Mouse (Mus musculus) CH12.LX (cell line): ENCODE measurements around the gene Ackr2. TPM values are rescaled to one million over a fixed set of nuclear protein-coding genes. Genes with fewer than 3 reads are reported as not detected.

ENCODE experiments used
- DNase-seq: peaks from one replicate; pipeline ENCODE4 v3.0.0-alpha.2; 2013; ENCODE audit errors: extremely low read depth
- H3K27ac ChIP-seq: 2 replicates; pipeline ENCODE4 v1.5.1; 2012; ENCODE audit warnings: low read depth, mild to moderate bottlenecking, control low read depth, moderate library complexity; ENCODE audit not compliant: insufficient read depth
- H3K27me3 ChIP-seq: replicated peaks from 2 replicates; pipeline ENCODE3; 2012; ENCODE audit warnings: inconsistent platforms
- H3K36me3 ChIP-seq, 2 experiments: replicated peaks in 1 of 2; 2 replicates each; pipeline versions ENCODE3 to v1.6.1; 2012; ENCODE audit warnings: inconsistent platforms in 1 of 2, low read length in 1 of 2, mild to moderate bottlenecking in 1 of 2, mixed read lengths in 1 of 2, moderate library complexity in 1 of 2; ENCODE audit not compliant: control insufficient read depth in 1 of 2, insufficient read depth in 1 of 2
- H3K4me1 ChIP-seq, 2 experiments: 2 replicates each; pipeline ENCODE4 v1.6.1; 2012; ENCODE audit warnings: inconsistent platforms in 1 of 2, moderate library complexity in 1 of 2; ENCODE audit not compliant: insufficient read depth in 2 of 2, control insufficient read depth in 1 of 2
- H3K4me2 ChIP-seq: 2 replicates; pipeline ENCODE4 v1.6.1; 2012; ENCODE audit warnings: low read depth, mild to moderate bottlenecking, control low read depth; ENCODE audit not compliant: poor library complexity, insufficient read depth, severe bottlenecking
- H3K4me3 ChIP-seq, 3 experiments: fragments of 150-350 bp in 1 of 3; sonication (generic) in 1 of 3; replicated peaks in 1 of 3; 2 replicates each; pipeline versions ENCODE3 to v1.5.1; 2011 to 2012; ENCODE audit warnings: low read depth in 2 of 3, low read length in 2 of 3, mild to moderate bottlenecking in 2 of 3, moderate library complexity in 2 of 3, control low read depth in 1 of 3, improper control_type of control experiment in 1 of 3, inconsistent platforms in 1 of 3, mixed read lengths in 1 of 3; ENCODE audit not compliant: poor library complexity in 1 of 3
- H3K79me2 ChIP-seq: replicated peaks from 2 replicates; pipeline ENCODE4 v1.6.1; 2012; ENCODE audit warnings: mild to moderate bottlenecking, moderate library complexity; ENCODE audit not compliant: control insufficient read depth, poor library complexity, insufficient read depth, severe bottlenecking; ENCODE audit errors: extremely low read depth
- H3K9ac ChIP-seq: 2 replicates; pipeline ENCODE4 v1.6.1; 2012; ENCODE audit warnings: low read depth, mild to moderate bottlenecking, control low read depth, moderate library complexity; ENCODE audit not compliant: insufficient read depth
- H3K9me3 ChIP-seq: replicated peaks from 2 replicates; pipeline ENCODE3; 2012; ENCODE audit warnings: low read length, inconsistent platforms, mixed read lengths
- CHD1 ChIP-seq: IDR thresholded peaks from 2 replicates; pipeline ENCODE4 v1.6.1; 2012; ENCODE audit warnings: low read depth, low read length, improper control_type of control experiment, inconsistent platforms
- CHD2 ChIP-seq: IDR thresholded peaks from 2 replicates; pipeline ENCODE4 v1.6.1; 2011; ENCODE audit warnings: low read length, improper control_type of control experiment
- CTCF ChIP-seq, 2 experiments: IDR thresholded peaks in 1 of 2; conservative IDR thresholded peaks in 1 of 2; 2 replicates each; pipeline ENCODE4 v1.5.1; 2011 to 2012; ENCODE audit warnings: low read depth in 2 of 2, low read length in 2 of 2, improper control_type of control experiment in 1 of 2, inconsistent platforms in 1 of 2, mild to moderate bottlenecking in 1 of 2, moderate library complexity in 1 of 2
- E2F4 ChIP-seq: IDR thresholded peaks from 2 replicates; pipeline ENCODE4 v1.6.1; 2011; ENCODE audit warnings: low read depth, low read length, improper control_type of control experiment; ENCODE audit not compliant: insufficient replicate concordance
- ELF1 ChIP-seq: IDR thresholded peaks from 2 replicates; pipeline ENCODE4 v1.6.1; 2014; ENCODE audit warnings: low read depth, mild to moderate bottlenecking, inconsistent platforms, low read length, improper control_type of control experiment
- EP300 ChIP-seq: IDR thresholded peaks from 2 replicates; pipeline ENCODE4 v1.6.1; 2011; ENCODE audit warnings: low read length, improper control_type of control experiment
- GABPA ChIP-seq: IDR thresholded peaks from 2 replicates; pipeline ENCODE4 v1.6.1; 2012; ENCODE audit warnings: low read depth, low read length, improper control_type of control experiment, inconsistent platforms; ENCODE audit not compliant: insufficient replicate concordance
- IRF4 ChIP-seq: IDR thresholded peaks from 2 replicates; pipeline ENCODE4 v1.6.1; 2014; ENCODE audit warnings: low read depth, mild to moderate bottlenecking, inconsistent platforms, low read length, improper control_type of control experiment
- JUN ChIP-seq: IDR thresholded peaks from 2 replicates; pipeline ENCODE4 v1.6.1; 2011; ENCODE audit warnings: low read depth, mild to moderate bottlenecking, low read length, improper control_type of control experiment, moderate library complexity; ENCODE audit not compliant: insufficient read depth
- JUND ChIP-seq: conservative IDR thresholded peaks from 2 replicates; pipeline ENCODE4 v1.6.1; 2011; ENCODE audit warnings: low read depth, low read length, improper control_type of control experiment
- MAX ChIP-seq: IDR thresholded peaks from 2 replicates; pipeline ENCODE4 v1.6.1; 2011; ENCODE audit warnings: low read length, improper control_type of control experiment
- MEF2A ChIP-seq: IDR thresholded peaks from 2 replicates; pipeline ENCODE4 v1.6.1; 2014; ENCODE audit warnings: low read depth, mild to moderate bottlenecking, inconsistent platforms, low read length, improper control_type of control experiment, borderline replicate concordance
- MXI1 ChIP-seq: IDR thresholded peaks from 2 replicates; pipeline ENCODE4 v1.6.1; 2011; ENCODE audit warnings: mild to moderate bottlenecking, low read depth, low read length, improper control_type of control experiment
- NELFE ChIP-seq: IDR thresholded peaks from 2 replicates; pipeline ENCODE4 v1.6.1; 2011; ENCODE audit warnings: low read depth, low read length, improper control_type of control experiment
- PAX5 ChIP-seq: IDR thresholded peaks from 2 replicates; pipeline ENCODE4 v1.6.1; 2012; ENCODE audit warnings: low read length, inconsistent platforms, mixed read lengths
- POLR2A ChIP-seq: IDR thresholded peaks from 2 replicates; pipeline ENCODE4 v1.6.1; 2011; ENCODE audit warnings: low read depth, mild to moderate bottlenecking, improper control_type of control experiment, low read length
- RAD21 ChIP-seq: IDR thresholded peaks from 2 replicates; pipeline ENCODE4 v1.6.1; 2011; ENCODE audit warnings: low read depth, mild to moderate bottlenecking, low read length, improper control_type of control experiment, moderate library complexity
- TBP ChIP-seq: conservative IDR thresholded peaks from 2 replicates; pipeline ENCODE4 v1.6.1; 2011; ENCODE audit warnings: low read depth, low read length, improper control_type of control experiment
- USF1 ChIP-seq: IDR thresholded peaks from 2 replicates; pipeline ENCODE4 v1.6.1; 2014; ENCODE audit warnings: low read depth, mild to moderate bottlenecking, inconsistent platforms, low read length, improper control_type of control experiment
- ZNF384 ChIP-seq: IDR thresholded peaks from 2 replicates; pipeline ENCODE4 v1.6.1; 2012; ENCODE audit warnings: low read depth, low read length, improper control_type of control experiment, inconsistent platforms
- dilution Hi-C: fragments of 300-500 bp; cut with MboI; formaldehyde crosslinking; loops from 2 replicates; pipeline ENCODE4 v1.14.3; 2020; ENCODE audit warnings: low sequenced_read_pairs; ENCODE audit not compliant: extremely low pct_unique_long_range_greater_than_20kb, extremely low pct_ligation_motif_present
- in situ Hi-C: fragments of 300-500 bp; cut with MboI; formaldehyde crosslinking; loops from 3 replicates; pipeline ENCODE4 v1.14.3; 2019; ENCODE audit warnings: low sequenced_read_pairs, low pct_ligation_motif_present, low pct_unique_long_range_greater_than_20kb, mixed read lengths
- polyA plus RNA-seq: library from polyadenylated mRNA; unstranded; fragments of >175 nt; gene quantifications from 2 replicates; pipeline ENCODE4 v1.2.1, GENCODE M21; 2012; ENCODE audit warnings: low read depth; ENCODE audit not compliant: insufficient read length
- total RNA-seq, 2 experiments: library from RNA; depleted of rRNA; stranded (reverse); fragments of 300-350 nt in 1 of 2; fragments of >200 nt in 1 of 2; gene quantifications; 2 replicates each; pipeline ENCODE4 v1.2.3; 2012 to 2014

Ackr2 gene
- total and polyA plus RNA-seq, 3 experiments: 2.9 to 13.9 (median 9.8) TPM

DNA sequence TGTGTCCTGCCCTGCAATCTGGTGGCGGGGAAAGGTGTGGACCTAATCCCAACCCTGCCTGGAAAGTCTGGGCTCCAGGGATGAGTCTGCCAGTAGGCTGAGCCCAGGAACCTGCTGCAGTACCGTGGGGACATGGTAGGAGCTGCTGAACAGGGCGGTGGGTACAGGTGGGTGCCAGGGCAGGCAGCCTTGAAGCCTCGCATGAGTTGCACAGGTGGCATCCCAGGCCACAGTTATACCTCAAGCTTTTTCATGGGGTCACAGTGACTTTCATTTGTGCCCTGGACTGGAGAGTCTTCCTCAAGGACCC, 52.9 kb downstream of the Ackr2 start:
- DNase-seq: no peak
- Histone ChIP-seq H3K9me3 (no peaks in the 10 kb centered on the region), H3K27me3 (no peaks in the 10 kb centered on the region), H3K4me3 (no peak overlapping the region), H3K4me1 (no peaks in the 10 kb centered on the region), H3K9ac (no peak overlapping the region), H3K36me3 (peaks cover 16 to 35% of the 10 kb centered on the region in 2 experiments), H3K4me2 (no peak overlapping the region), H3K27ac (no peak overlapping the region), H3K79me2 (no peaks in the 10 kb centered on the region)
- TF ChIP-seq TBP (no peak), IRF4 (no peak), RAD21 (no peak), EP300 (no peak), JUN (no peak), NELFE (no peak), MAX (no peak), ZNF384 (no peak), USF1 (no peak), MXI1 (no peak), POLR2A (no peak), JUND (no peak), PAX5 (no peak), GABPA (no peak), E2F4 (no peak)
- dilution Hi-C loops (no loop called here), in situ Hi-C loops (no loop called here)

DNA sequence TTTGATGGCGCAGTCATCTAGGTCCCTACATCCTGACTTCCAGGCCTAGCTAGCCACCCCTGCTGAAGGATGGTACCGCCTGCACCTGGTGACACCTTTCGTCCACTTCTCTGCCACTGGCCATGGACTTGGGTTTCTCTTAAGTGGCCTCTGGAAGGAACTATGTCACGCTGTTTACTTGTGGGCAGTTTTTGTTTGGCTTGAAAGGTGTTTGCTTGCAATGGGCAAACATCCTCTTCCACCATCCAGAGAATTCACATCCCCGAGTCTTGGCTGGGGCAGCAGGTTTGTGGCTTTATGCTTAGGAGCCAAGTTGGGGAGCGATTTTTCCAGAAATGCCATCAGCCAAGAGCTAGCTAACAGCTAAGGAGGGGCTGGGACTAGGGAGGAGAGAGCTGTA, 54.4 kb downstream of the Ackr2 start:
- dilution Hi-C loops: no loop called here

More for the DNA sequence above, 54.4 kb downstream of the Ackr2 start:
- no peak overlapping the region for H3K9ac ChIP-seq
- no peak for TF ChIP-seq ZNF384
- TF ChIP-seq ELF1: no peak
- TF ChIP-seq PAX5: no peak
- TF ChIP-seq MEF2A: no peak
- no peak for TF ChIP-seq E2F4
- no peak for TF ChIP-seq POLR2A
- TF ChIP-seq EP300: no peak
- no peak for TF ChIP-seq USF1
- TF ChIP-seq JUN: no peak
- no peak for TF ChIP-seq CHD2
- TF ChIP-seq CTCF (conservative IDR thresholded peaks at IDR 0.05 in 1 of 2, IDR thresholded peaks at IDR 0.05 in 1 of 2; ENCODE audit: low read depth in 2 of 2, low read length in 2 of 2): no peak
- no peak for TF ChIP-seq CHD1
- in situ Hi-C loops: no loop called here
- H3K4me1 ChIP-seq: peaks cover 0 to 3% of the 10 kb centered on the region in 2 experiments; a peak in 2 of 4 replicates
- H3K36me3 ChIP-seq: peaks cover 3 to 26% of the 10 kb centered on the region in 2 experiments
- no peaks in the 10 kb centered on the region for H3K9me3 ChIP-seq
- DNase-seq: no peak
- no peaks in the 10 kb centered on the region for H3K79me2 ChIP-seq
- H3K27me3 ChIP-seq: no peaks in the 10 kb centered on the region
- no peak overlapping the region for H3K4me2 ChIP-seq
- no peak overlapping the region for H3K27ac ChIP-seq
- H3K4me3 ChIP-seq: no peak overlapping the region
